Mouse (Mus musculus) olfactory bulb, adult 2 months (tissue): ENCODE measurements around the gene Emp2.

Source experiments
- CTCF ChIP-seq: fragments of 200-500 bp; IDR thresholded peaks from 2 replicates; pipeline ENCODE4 v1.5.1; 2012; ENCODE audit warnings: low read depth, mild to moderate bottlenecking, low read length, moderate library complexity; ENCODE audit not compliant: insufficient read depth
- POLR2A ChIP-seq: fragments of 200-500 bp; IDR thresholded peaks from 2 replicates; pipeline ENCODE4 v1.6.1; 2012; ENCODE audit warnings: mild to moderate bottlenecking, low read depth, low read length, moderate library complexity; ENCODE audit not compliant: insufficient read depth

DNA sequence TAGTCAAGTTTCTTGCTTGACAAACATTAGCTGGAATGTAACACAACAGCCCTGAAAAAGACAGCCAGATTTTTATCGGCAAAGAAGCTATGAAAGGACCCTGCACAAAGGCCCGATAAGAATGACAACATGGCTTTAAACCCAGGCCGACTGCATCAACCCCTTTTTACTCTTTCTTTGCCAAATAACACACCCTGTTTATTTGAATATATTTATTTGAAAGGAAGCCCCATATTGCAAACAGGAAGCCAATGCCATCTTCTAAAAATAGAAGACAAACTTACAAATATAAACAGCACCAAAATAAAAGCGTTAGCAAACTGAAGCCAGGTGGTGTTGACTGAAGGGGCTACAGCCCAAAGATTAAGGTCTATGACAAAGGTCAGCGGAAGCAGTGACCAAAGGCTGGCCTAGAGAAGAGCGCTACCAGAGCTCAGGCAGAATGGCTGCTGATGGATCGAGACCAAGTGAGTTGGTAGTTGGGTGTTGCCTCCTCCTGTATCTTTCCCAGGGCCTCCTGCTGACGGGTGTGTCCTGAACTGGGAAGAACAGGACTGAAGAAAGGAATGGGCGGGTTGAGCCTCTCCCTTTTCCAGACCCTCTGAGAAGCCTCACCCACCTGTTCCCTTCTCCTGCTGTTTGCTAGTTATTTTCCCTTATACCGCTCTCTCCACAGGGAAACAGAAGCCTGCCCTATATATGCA is 2.9 kb upstream of the Emp2 start:
- TF ChIP-seq CTCF = no peak
- TF ChIP-seq POLR2A = no peak
